Mouse (Mus musculus) megakaryocyte progenitor cell, adult 5-6 weeks (primary cell): Measurements from ENCODE around the gene Trp73. TPM values are rescaled to one million over a fixed set of nuclear protein-coding genes. Genes with fewer than 3 reads are reported as not detected.

Experiments
- total RNA-seq, 2 experiments: library from RNA; stranded (forward) in 1 of 2; stranded (reverse) in 1 of 2; fragments of 157-497, 149-512 nt in 1 of 2; fragments of 200-1000 nt in 1 of 2; gene quantifications; 2 replicates each; pipeline versions ENCODE4 v1.2.3 to v1.2.4; 2015 to 2017

Trp73 gene
- total RNA-seq, 2 experiments from 2014 or later, result not detected

Other genes starting within 250 kb of the Trp73 start
- 50.8 and 61.9 TPM in 2 replicates for gene A430005L14Rik, start 183.0 kb downstream of the Trp73 start, total RNA-seq (2015)
- 48.3 and 55.0 TPM in 2 replicates for gene A430005L14Rik, start 183.0 kb downstream of the Trp73 start, total RNA-seq (2017)
- gene Dffb, start 165.1 kb downstream of the Trp73 start, total RNA-seq (2015), result 8.6 and 11.4 TPM in 2 replicates
- 13.7 and 14.1 TPM in 2 replicates for gene Dffb, start 165.1 kb downstream of the Trp73 start, total RNA-seq (2017)
- gene Cep104, start 165.0 kb downstream of the Trp73 start, total RNA-seq (2015), result 7.0 and 7.4 TPM in 2 replicates
- 4.7 and 5.6 TPM in 2 replicates for gene Cep104, start 165.0 kb downstream of the Trp73 start, total RNA-seq (2017)
- 11.1 and 11.3 TPM in 2 replicates for gene Lrrc47, start 128.5 kb downstream of the Trp73 start, total RNA-seq (2015)
- 25.5 and 49.3 TPM in 2 replicates for gene Lrrc47, start 128.5 kb downstream of the Trp73 start, total RNA-seq (2017)
- 8.2 and 13.6 TPM in 2 replicates for gene Smim1, start 114.0 kb downstream of the Trp73 start, total RNA-seq (2015)
- 2.6 and 4.6 TPM in 2 replicates for gene Smim1, start 114.0 kb downstream of the Trp73 start, total RNA-seq (2017)
- gene Ccdc27, start 97.5 kb downstream of the Trp73 start, total RNA-seq (2015), result not detected in 2 replicates
- not detected in 2 replicates for gene Ccdc27, start 97.5 kb downstream of the Trp73 start, total RNA-seq (2017)
- gene Wrap73, start 2.2 kb upstream of the Trp73 start, total RNA-seq (2015), result 9.9 and 11.9 TPM in 2 replicates
- gene Wrap73, start 2.2 kb upstream of the Trp73 start, total RNA-seq (2017), result 9.1 and 13.0 TPM in 2 replicates
- gene Tprgl, start 20.5 kb upstream of the Trp73 start, total RNA-seq (2015), result 41.9 and 43.8 TPM in 2 replicates
- gene Tprgl, start 20.5 kb upstream of the Trp73 start, total RNA-seq (2017), result 22.9 and 32.9 TPM in 2 replicates
- gene Megf6, start 30.5 kb upstream of the Trp73 start, total RNA-seq (2015), result not detected in 2 replicates
- 0.12 and 0.17 TPM in 2 replicates for gene Megf6, start 30.5 kb upstream of the Trp73 start, total RNA-seq (2017)
- gene Arhgef16, start 161.5 kb upstream of the Trp73 start, total RNA-seq (2015), result not detected in 2 replicates
- gene Arhgef16, start 161.5 kb upstream of the Trp73 start, total RNA-seq (2017), result not detected in 2 replicates
- not detected in 2 replicates for gene B230104I21Rik, start 195.9 kb upstream of the Trp73 start, total RNA-seq (2015)
- gene B230104I21Rik, start 195.9 kb upstream of the Trp73 start, total RNA-seq (2017), result not detected in 2 replicates